Mouse (Mus musculus) regulatory T cell (primary cell): ENCODE measurements around the gene Smchd1.

Experiments
- in situ Hi-C: fragments of 300-600 bp; cut with MboI, MseI; formaldehyde crosslinking; loops from one replicate; pipeline ENCODE4 v1.15.1; 2025; ENCODE audit warnings: high pct_unique_total_duplicates

Smchd1 gene

GRCm38 (mm10) chr17:71310486-71311339 lies 164.4 kb downstream of the Smchd1 start:
- in situ Hi-C loops = no loop called here

DNA sequence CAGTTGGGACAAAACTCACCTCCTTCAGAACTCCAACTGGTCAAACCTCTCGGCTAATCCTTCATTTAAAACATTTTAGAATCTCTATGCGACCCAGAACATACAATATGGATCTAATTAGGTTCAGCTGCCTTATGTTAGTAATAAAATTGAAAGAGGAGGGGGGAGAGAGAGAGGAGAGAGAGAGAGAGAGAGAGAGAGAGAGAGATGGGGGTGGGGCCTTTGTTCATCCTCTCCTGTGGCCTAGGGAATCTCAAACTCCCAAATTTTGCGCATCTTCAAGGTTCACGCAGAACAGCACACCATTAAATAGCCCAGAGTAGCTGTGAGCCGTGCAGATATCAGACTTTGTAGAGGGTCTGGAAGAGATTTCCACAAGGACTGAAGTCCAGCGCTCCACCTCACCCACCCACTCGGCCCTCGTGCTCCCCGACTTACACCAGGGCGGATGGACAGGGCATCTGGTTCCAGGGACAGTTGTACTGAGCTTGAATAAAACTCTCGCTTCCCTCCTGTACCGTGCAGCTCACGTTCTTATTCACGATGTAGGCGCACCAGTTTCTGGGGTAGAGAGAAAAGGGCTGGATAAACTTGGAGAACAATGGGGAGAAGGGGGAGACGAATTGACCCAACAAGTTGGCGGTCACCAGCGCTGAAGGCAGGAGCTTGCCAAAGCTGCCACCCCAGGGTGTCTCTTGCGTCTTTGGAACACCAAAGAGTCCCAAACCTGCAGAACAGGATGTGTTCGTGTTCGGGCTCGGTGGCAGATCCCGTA lies 165.2 kb downstream of the Smchd1 start:
- in situ Hi-C loops = no loop called here

DNA sequence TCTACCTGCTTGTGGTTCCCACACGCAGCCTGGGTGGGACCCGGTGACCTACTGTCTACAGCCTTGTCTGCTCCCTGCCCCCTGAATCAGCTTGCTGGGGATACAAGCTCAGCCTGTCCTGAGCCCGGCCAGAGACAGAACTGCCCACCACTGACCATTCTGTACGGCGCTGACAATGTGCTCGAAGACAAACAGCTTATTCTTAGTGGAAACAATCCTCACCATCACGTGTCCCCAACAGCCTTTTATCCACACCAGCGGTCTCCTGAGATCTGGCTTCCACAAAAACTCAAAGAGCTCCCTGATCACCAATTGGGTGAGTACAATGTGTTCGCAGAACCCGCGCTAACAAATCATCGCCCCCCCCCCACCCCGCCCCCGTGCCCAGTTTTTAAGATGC lies 166.0 kb downstream of the Smchd1 start:
- in situ Hi-C loops = no loop called here

- in situ Hi-C loops = no loop called here
Measured at GRCm38 (mm10) chr17:71308296-71308695, 166.8 kb downstream of the Smchd1 start.

GRCm38 (mm10) chr17:71307251-71307790 lies 167.8 kb downstream of the Smchd1 start:
- in situ Hi-C loops = no loop called here

DNA sequence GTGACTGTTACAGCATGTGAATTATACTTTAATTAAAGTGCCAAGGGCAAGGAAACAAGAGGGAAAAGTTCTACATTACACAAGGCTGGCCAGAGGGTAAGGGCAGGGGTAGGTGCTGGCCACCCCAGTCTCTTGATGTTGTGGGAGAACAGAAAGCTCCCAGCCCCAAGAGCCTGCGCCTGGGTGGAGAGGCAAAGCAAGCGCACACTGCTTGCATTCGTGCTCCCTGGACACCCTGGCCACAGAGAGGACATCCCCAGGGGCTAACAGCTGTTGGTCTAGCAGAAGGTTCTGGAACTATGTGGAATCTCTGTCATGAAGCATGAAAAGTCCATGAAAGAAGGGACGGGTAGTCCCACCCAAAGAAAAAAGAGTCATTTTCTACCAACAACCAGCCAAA lies 168.4 kb downstream of the Smchd1 start:
- in situ Hi-C loops = no loop called here

DNA sequence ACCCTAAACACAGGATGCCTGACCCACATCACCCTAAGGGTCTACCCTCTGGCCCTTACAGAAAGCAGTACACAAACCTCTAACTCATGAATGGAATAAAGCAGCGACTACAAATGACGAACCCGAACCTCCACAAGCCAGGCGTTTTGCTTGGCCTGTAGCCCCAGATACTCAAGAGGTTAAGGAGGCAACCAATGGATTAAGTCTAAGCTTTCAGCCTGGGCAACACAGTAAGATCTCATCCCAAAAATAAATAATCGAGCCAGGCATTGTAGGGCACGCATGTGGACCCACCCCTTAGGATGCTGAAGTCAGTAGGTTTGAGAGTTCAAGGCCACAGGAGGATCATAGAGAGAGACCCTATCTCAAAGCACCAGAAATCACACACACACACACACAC lies 169.1 kb downstream of the Smchd1 start:
- in situ Hi-C loops = no loop called here

DNA sequence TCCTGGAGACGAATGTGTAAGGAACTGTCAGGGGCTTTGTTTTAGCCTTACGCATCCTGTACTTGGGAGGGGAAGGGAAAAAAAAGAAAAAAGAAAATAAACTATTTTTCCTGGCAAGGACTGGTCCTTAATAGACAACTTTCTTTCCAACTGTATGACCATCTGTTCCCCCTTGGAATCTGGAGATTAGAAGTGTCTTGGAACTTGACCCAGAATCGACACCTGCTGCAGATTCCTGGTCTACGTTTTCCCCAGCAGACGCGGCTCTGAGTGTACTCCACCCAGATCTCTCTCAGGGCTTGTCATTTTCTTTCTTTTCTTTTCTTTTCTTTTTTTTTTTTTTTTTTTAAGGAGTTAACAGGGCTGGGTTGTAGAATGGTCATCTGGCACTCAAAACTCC lies 171.7 kb downstream of the Smchd1 start:
- in situ Hi-C loops = no loop called here

DNA sequence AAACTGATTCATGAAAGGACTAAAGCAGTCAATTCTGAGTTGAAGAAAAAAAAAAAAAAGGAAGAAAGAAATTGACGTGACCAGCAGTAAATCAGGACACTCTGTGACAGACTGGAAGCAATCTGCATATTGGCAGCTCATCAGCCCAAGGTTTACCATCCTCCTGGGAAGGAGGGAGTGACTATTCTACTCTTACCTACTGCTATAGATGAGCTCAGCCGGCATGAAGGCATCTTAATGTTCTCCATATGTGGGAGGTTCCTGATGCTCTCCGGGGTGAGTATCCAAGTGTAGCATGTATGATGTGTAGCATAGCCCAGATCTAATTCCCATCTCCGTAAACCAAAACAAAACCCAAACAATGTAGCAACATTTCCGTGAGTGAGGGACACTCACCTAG lies 173.7 kb downstream of the Smchd1 start:
- in situ Hi-C loops = no loop called here

- in situ Hi-C loops = no loop called here
Measured at GRCm38 (mm10) chr17:71300338-71300737, 174.8 kb downstream of the Smchd1 start.

GRCm38 (mm10) chr17:71299879-71300278 lies 175.3 kb downstream of the Smchd1 start:
- in situ Hi-C loops = no loop called here

GRCm38 (mm10) chr17:71294570-71294969 lies 180.6 kb downstream of the Smchd1 start:
- in situ Hi-C loops = no loop called here
